Mouse (Mus musculus) limb, embryonic 14.5 days (tissue): ENCODE measurements around the gene Olfr725. TPM values are rescaled to one million over a fixed set of nuclear protein-coding genes. Genes with fewer than 3 reads are reported as not detected.
A peak's percentile ranks its signal among the peaks of the same experiment; 100 is the strongest.

Experiments used
- ATAC-seq: fragments of 200-750 bp; cut with Nextera tagmentation; 2 replicates; pipeline ENCODE4 v1.8.0; 2017; ENCODE audit warnings: low read depth, moderate number of reproducible peaks, moderate TSS enrichment; ENCODE audit not compliant: low FRiP score
- DNase-seq: peaks from one replicate; pipeline ENCODE4 v3.0.0-alpha.2; 2015; ENCODE audit warnings: low spot score
- H3K27ac ChIP-seq: fragments of 300-500 bp; sonication (generic); replicated peaks from 2 replicates; pipeline ENCODE4 v1.5.1; 2014; ENCODE audit warnings: low read depth, mild to moderate bottlenecking, low read length, moderate library complexity, mixed read lengths
- H3K27me3 ChIP-seq: fragments of 300-500 bp; sonication (generic); 2 replicates; pipeline ENCODE4 v1.6.1; 2014; ENCODE audit warnings: low read length, mixed read lengths; ENCODE audit not compliant: control insufficient read depth, insufficient read depth
- H3K36me3 ChIP-seq: fragments of 300-500 bp; sonication (generic); 2 replicates; pipeline ENCODE4 v1.6.1; 2014; ENCODE audit warnings: mild to moderate bottlenecking, low read length, moderate library complexity, mixed read lengths; ENCODE audit not compliant: control insufficient read depth, insufficient read depth
- H3K4me1 ChIP-seq: fragments of 300-500 bp; sonication (generic); 2 replicates; pipeline ENCODE4 v1.6.1; 2014; ENCODE audit warnings: antibody characterized with exemption, low read length, mixed read lengths; ENCODE audit not compliant: control insufficient read depth, insufficient read depth
- H3K4me2 ChIP-seq: fragments of 300-500 bp; sonication (generic); replicated peaks from 2 replicates; pipeline ENCODE4 v1.6.1; 2014; ENCODE audit warnings: low read depth, mild to moderate bottlenecking, low read length, moderate library complexity; ENCODE audit not compliant: severe bottlenecking
- H3K4me3 ChIP-seq: fragments of 300-500 bp; sonication (generic); replicated peaks from 2 replicates; pipeline ENCODE4 v1.5.1; 2014; ENCODE audit warnings: low read length
- H3K9ac ChIP-seq: fragments of 300-500 bp; sonication (generic); 2 replicates; pipeline ENCODE4 v1.6.1; 2014; ENCODE audit warnings: mild to moderate bottlenecking, low read depth, low read length, moderate library complexity; ENCODE audit not compliant: severe bottlenecking
- H3K9me3 ChIP-seq: fragments of 300-500 bp; sonication (generic); 2 replicates; pipeline ENCODE4 v1.6.1; 2016; ENCODE audit warnings: low read length; ENCODE audit not compliant: control insufficient read depth
- POLR2A ChIP-seq: fragments of 200-500 bp; IDR thresholded peaks from 2 replicates; pipeline ENCODE4 v1.8.0; 2012; ENCODE audit warnings: inconsistent platforms, mild to moderate bottlenecking, moderate library complexity, borderline replicate concordance; ENCODE audit not compliant: insufficient read depth, insufficient read length; ENCODE audit errors: extremely low read depth
- WGBS: fragments of 180-500 bp; shearing (Covaris S2); extraction: QIAGEN DNeasy Blood & Tissue Kit; methylation state at CpG from one replicate; pipeline ENCODE4 v1.1.7; 2014; 5-methylcytosine and 5-hydroxymethylcytosine counted together
- polyA plus RNA-seq, 2 experiments: library from polyadenylated mRNA; depleted of rRNA in 1 of 2; stranded (reverse) in 1 of 2; unstranded in 1 of 2; fragments of >200 nt; fragmentation: Nextera tagmentation in 1 of 2; extraction: Ambion mirVana in 1 of 2; gene quantifications; 2 replicates each; pipeline versions ENCODE4 v1.2.1 to v1.2.3; 2012 to 2014

Gene Olfr725
- polyA plus RNA-seq (2012; rRNA removed) (not detected in 2 replicates), polyA plus RNA-seq (2014; fragmentation: Nextera tagmentation; extraction: Ambion mirVana) (not detected in 2 replicates)

- Histone ChIP-seq H3K9ac (no peak within 1 kb of the TSS), H3K4me1 (no peaks in the 10 kb centered on the region), H3K36me3 (no peaks in the 10 kb centered on the region), H3K27ac (no peak within 1 kb of the TSS), H3K9me3 (no peaks in the 10 kb centered on the region), H3K27me3 (no peaks in the 10 kb centered on the region), H3K4me3 (no peak within 1 kb of the TSS), H3K4me2 (no peak within 1 kb of the TSS)
- TF ChIP-seq POLR2A, result no peak
- no peak for DNase-seq
- ATAC-seq, result no peak
Observed at GRCm38 (mm10) chr14:50040275-50040674, at the start of gene Olfr725. TSS of gene Olfr725 (minus strand) at chr14:50040375.

DNA sequence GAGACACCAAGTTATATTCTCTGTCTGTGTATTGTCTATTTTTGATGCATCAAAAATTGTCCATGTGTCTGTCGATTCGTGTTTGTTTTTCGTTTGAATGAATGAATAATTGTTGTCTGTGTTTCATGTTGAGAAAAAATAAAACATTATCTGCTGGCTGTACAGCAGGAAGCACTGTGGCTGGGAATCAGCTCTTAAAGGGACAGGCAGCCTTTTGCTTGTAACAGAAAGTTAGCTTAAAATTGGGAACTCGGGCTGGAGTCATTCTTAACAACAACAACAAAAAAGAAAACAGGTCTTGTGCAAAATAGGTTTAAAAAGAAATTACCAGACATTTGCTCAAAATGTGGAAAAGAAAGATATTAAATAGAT, 22.5 kb upstream of the Olfr725 start:
- no peaks in the 10 kb centered on the region for H3K4me1 ChIP-seq
- H3K9ac ChIP-seq, result peak overlapping the region; percentile 72; the same call in 1 of the 2 replicates
- H3K4me2 ChIP-seq, result peak overlapping the region; percentile 70
- H3K36me3 ChIP-seq, result no peaks in the 10 kb centered on the region
- ATAC-seq (peak; percentile 58), DNase-seq (no peak)
- 1% methylated on average over 4 of the region's 4 CpGs for WGBS
- no peaks in the 10 kb centered on the region for H3K9me3 ChIP-seq
- peak overlapping the region; percentile 92 for H3K27ac ChIP-seq
- H3K27me3 ChIP-seq, result no peaks in the 10 kb centered on the region
- TF ChIP-seq POLR2A, result no peak
- H3K4me3 ChIP-seq, result peak overlapping the region; percentile 70

- 2% methylated on average over 36 of the region's 52 CpGs for WGBS
- H3K27ac ChIP-seq, result peak overlapping the region; percentile 92
- H3K9ac ChIP-seq, result peak overlapping the region; percentile 72
- no peaks in the 10 kb centered on the region for H3K4me1 ChIP-seq
- TF ChIP-seq POLR2A, result 0 out of 2 replicates have a peak, but pooled peaks have one; percentile 27
- no peaks in the 10 kb centered on the region for H3K27me3 ChIP-seq
- peak overlapping the region; percentile 70 for H3K4me3 ChIP-seq
- H3K36me3 ChIP-seq, result no peaks in the 10 kb centered on the region
- H3K4me2 ChIP-seq, result peak overlapping the region; percentile 70
- DNase-seq, result peak; percentile 75
- peak; percentile 93 for ATAC-seq
- H3K9me3 ChIP-seq, result no peaks in the 10 kb centered on the region
Observed at GRCm38 (mm10) chr14:50061955-50062732, 22.0 kb upstream of the Olfr725 start.

DNA sequence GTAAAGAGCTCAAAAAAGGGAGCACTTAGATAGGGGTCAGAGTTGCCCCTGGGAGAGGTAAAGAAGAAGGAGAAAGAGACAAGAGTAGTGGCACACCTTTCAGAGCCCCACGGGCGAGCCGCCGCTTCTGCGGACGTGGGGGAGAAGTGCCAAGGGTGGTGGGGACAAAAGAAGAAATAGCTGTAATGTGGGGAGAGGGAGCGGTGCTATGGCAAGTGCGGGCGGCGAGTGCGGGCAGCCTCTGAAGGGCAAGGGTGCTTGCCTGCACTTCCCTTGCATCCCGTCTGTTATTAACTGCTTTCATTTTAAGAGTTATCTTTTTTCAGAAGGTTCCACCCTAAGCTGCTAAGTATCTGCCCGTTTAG, 21.4 kb upstream of the Olfr725 start:
- Histone ChIP-seq H3K4me2 (peak overlapping the region; percentile 70), H3K4me1 (no peaks in the 10 kb centered on the region), H3K4me3 (peak overlapping the region; percentile 70), H3K36me3 (no peaks in the 10 kb centered on the region), H3K27ac (peak overlapping the region; percentile 92), H3K27me3 (no peaks in the 10 kb centered on the region), H3K9ac (peak overlapping the region; percentile 72), H3K9me3 (no peaks in the 10 kb centered on the region)
- ATAC-seq (peak; percentile 32; the same call in 1 of the 2 replicates), DNase-seq (no peak)
- 2% methylated on average over 12 of the region's 13 CpGs for WGBS
- TF ChIP-seq POLR2A, result no peak

DNA sequence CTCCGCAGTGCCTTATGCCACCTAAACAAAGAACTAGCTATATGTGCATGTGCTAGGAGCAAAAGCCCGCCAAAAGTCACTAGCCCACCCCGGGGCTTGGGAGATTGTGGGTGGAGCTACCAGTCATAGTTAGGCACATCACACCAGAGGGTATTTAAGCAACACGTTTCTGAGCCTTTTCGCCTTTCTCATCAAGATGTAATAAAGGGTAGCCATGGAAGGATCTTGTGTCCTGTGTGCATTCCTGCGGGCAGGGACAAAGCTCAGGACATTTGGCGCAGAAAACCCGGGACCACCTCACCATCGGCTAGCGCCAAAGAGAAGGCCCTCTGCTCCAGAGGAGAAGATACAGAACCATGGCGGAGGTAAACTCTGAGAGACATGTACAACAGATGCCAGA, 21.0 kb upstream of the Olfr725 start:
- H3K36me3 ChIP-seq, result no peaks in the 10 kb centered on the region
- H3K4me2 ChIP-seq, result peak overlapping the region; percentile 70
- TF ChIP-seq POLR2A, result no peak
- no peak for ATAC-seq
- no peaks in the 10 kb centered on the region for H3K9me3 ChIP-seq
- peak overlapping the region; percentile 72 for H3K9ac ChIP-seq
- H3K27ac ChIP-seq, result peak overlapping the region; percentile 92
- 12% methylated on average over 11 of the region's 11 CpGs for WGBS
- no peaks in the 10 kb centered on the region for H3K4me1 ChIP-seq
- H3K27me3 ChIP-seq, result no peaks in the 10 kb centered on the region
- peak; percentile 36 for DNase-seq
- H3K4me3 ChIP-seq, result peak overlapping the region; percentile 70
